In genomic region chr6:100873191-100873590, GRCm38 (mm10) we compare ENCODE assay signal across 16 mouse cellular contexts.
"Had no signal": no experiment of that assay in that cellular context is flagged by ENCODE, and none has a peak within 500 bp of the region (broad histone marks: within the 10 kb centered on the region; RNA-seq: fewer than 3 reads in every experiment).

No protein-coding gene starts in this region.

- H3K9ac ChIP-seq: neural tube, embryonic 13.5 days; neural tube, embryonic 15.5 days; stomach, embryonic 15.5 days had no signal

- DNase-seq: retina, postnatal 1 day; right cerebral cortex, adult 18-20 months; right cerebral cortex, postnatal 14 days; right cerebral cortex, postnatal 25 days; right cerebral cortex, postnatal 4 days; spleen, adult 18-20 months; thymus, adult 18-20 months; thymus, adult 2 months; thymus, postnatal 14 days; thymus, postnatal 25 days; thymus, postnatal 36 days; thymus, postnatal 4 days had no signal

- H3K36me3 ChIP-seq: neural tube, embryonic 15.5 days; stomach, embryonic 15.5 days had no signal

- H3K27me3 ChIP-seq: neural tube, embryonic 13.5 days had no signal

- H3K27ac ChIP-seq: neural tube, embryonic 13.5 days; neural tube, embryonic 15.5 days; stomach, embryonic 15.5 days; stomach, postnatal 0 days had no signal

- H3K4me2 ChIP-seq: neural tube, embryonic 13.5 days; neural tube, embryonic 15.5 days; stomach, embryonic 15.5 days had no signal

- H3K4me1 ChIP-seq: neural tube, embryonic 13.5 days; neural tube, embryonic 15.5 days; stomach, embryonic 15.5 days had no signal

- H3K4me3 ChIP-seq: neural tube, embryonic 13.5 days; neural tube, embryonic 15.5 days; stomach, embryonic 15.5 days had no signal

- H3K9me3 ChIP-seq: neural tube, embryonic 13.5 days; neural tube, embryonic 15.5 days; stomach, embryonic 15.5 days had no signal
